Mouse (Mus musculus) hindbrain, embryonic 14.5 days (tissue): ENCODE data around the gene Gm11733. TPM values are rescaled to one million over a fixed set of nuclear protein-coding genes. Genes with fewer than 3 reads are reported as not detected.
"Not testable (repeated sequence)": the region's sequence is repeated elsewhere in the genome, so short reads cannot be mapped to it uniquely, and the experiment has no call there.

Experiments used
- ATAC-seq: fragments of 200-750 bp; cut with Nextera tagmentation; 2 replicates; pipeline ENCODE4 v1.8.0; 2017; ENCODE audit warnings: moderate number of reproducible peaks, mild to moderate bottlenecking, moderate TSS enrichment, moderate library complexity; ENCODE audit not compliant: low FRiP score
- DNase-seq: peaks from one replicate; pipeline ENCODE4 v3.0.0-alpha.2; 2015; ENCODE audit warnings: low spot score
- H3K27ac ChIP-seq: fragments of 300-500 bp; sonication (generic); 2 replicates; pipeline ENCODE4 v1.5.1; 2014; ENCODE audit warnings: mild to moderate bottlenecking, moderate library complexity
- H3K27me3 ChIP-seq: fragments of 300-500 bp; sonication (generic); 2 replicates; pipeline ENCODE4 v1.6.1; 2014; ENCODE audit warnings: mild to moderate bottlenecking, low read length, mixed read lengths; ENCODE audit not compliant: control insufficient read depth, insufficient read depth
- H3K36me3 ChIP-seq: fragments of 300-500 bp; sonication (generic); replicated peaks from 2 replicates; pipeline ENCODE4 v1.6.1; 2014; ENCODE audit not compliant: control insufficient read depth, insufficient read depth
- H3K4me1 ChIP-seq: fragments of 300-500 bp; sonication (generic); replicated peaks from 2 replicates; pipeline ENCODE4 v1.6.1; 2014; ENCODE audit warnings: antibody characterized with exemption, low read length, mixed read lengths; ENCODE audit not compliant: control insufficient read depth, insufficient read depth
- H3K4me2 ChIP-seq: fragments of 300-500 bp; sonication (generic); replicated peaks from 2 replicates; pipeline ENCODE4 v1.6.1; 2014; ENCODE audit warnings: mild to moderate bottlenecking, moderate library complexity
- H3K4me3 ChIP-seq: fragments of 300-500 bp; sonication (generic); replicated peaks from 2 replicates; pipeline ENCODE4 v1.5.1; 2014; ENCODE audit warnings: mild to moderate bottlenecking, low read length
- H3K9ac ChIP-seq: fragments of 300-500 bp; sonication (generic); 2 replicates; pipeline ENCODE4 v1.6.1; 2014
- H3K9me3 ChIP-seq: fragments of 300-500 bp; sonication (generic); 2 replicates; pipeline ENCODE4 v1.6.1; 2016; ENCODE audit warnings: low read length; ENCODE audit not compliant: control insufficient read depth
- whole genome bisulfite sequencing: fragments of 180-500 bp; shearing (Covaris S2); extraction: QIAGEN DNeasy Blood & Tissue Kit; methylation state at CpG from one replicate; pipeline ENCODE4 v1.1.7; 2014; 5-methylcytosine and 5-hydroxymethylcytosine counted together
- polyA plus RNA-seq: library from polyadenylated mRNA; unstranded; fragments of >200 nt; fragmentation: Nextera tagmentation; extraction: Ambion mirVana; gene quantifications from 2 replicates; pipeline ENCODE4 v1.2.1, GENCODE M21; 2014

Gm11733 gene
- polyA plus RNA-seq, 1 experiment from 2014 or later = not detected

- H3K4me3 ChIP-seq = no peak overlapping the region
- H3K9me3 ChIP-seq = no peaks in the 10 kb centered on the region
- no peaks in the 10 kb centered on the region for H3K36me3 ChIP-seq
- WGBS = 4% methylated on average over 16 of the region's 16 CpGs
- no peaks in the 10 kb centered on the region for H3K27me3 ChIP-seq
- peak overlapping the region; percentile 10; the same call in 1 of the 2 replicates for H3K4me2 ChIP-seq
- H3K9ac ChIP-seq = peak overlapping the region; percentile 53
- H3K4me1 ChIP-seq = peaks cover 54% of the 10 kb centered on the region
- ATAC-seq = peak; percentile 66; the same call in 1 of the 2 replicates
- DNase-seq = peak; percentile 61
- peak overlapping the region; percentile 85 for H3K27ac ChIP-seq
Observed at GRCm38 (mm10) chr11:117462202-117462864, 21.8 kb upstream of the Gm11733 start.

- Histone ChIP-seq H3K4me1 (peaks cover 57% of the 10 kb centered on the region), H3K9ac (peak overlapping the region; percentile 53), H3K27ac (peak overlapping the region; percentile 85)
- DNase-seq, H3K4me2 ChIP-seq, ATAC-seq, H3K36me3 ChIP-seq, H3K9me3 ChIP-seq, H3K27me3 ChIP-seq, H3K4me3 ChIP-seq: not testable (repeated sequence)
- WGBS = 83% methylated on average over 4 of the region's 4 CpGs
Observed at GRCm38 (mm10) chr11:117463416-117463815, 20.8 kb upstream of the Gm11733 start.

- Histone ChIP-seq H3K27me3 (no peaks in the 10 kb centered on the region), H3K9me3 (no peaks in the 10 kb centered on the region), H3K4me2 (no peak overlapping the region), H3K36me3 (no peaks in the 10 kb centered on the region), H3K27ac (peak overlapping the region; percentile 24; the same call in 1 of the 2 replicates), H3K4me1 (peaks cover 65% of the 10 kb centered on the region), H3K9ac (no peak overlapping the region), H3K4me3 (no peak overlapping the region)
- 25% methylated on average over 5 of the region's 5 CpGs for WGBS
- DNase-seq (no peak), ATAC-seq (no peak)
Observed at GRCm38 (mm10) chr11:117466292-117466691, 17.9 kb upstream of the Gm11733 start.

- no peak overlapping the region for H3K27ac ChIP-seq
- DNase-seq = no peak
- ATAC-seq = no peak
- 86% methylated on average over 7 of the region's 7 CpGs for WGBS
- H3K9me3 ChIP-seq = no peaks in the 10 kb centered on the region
- no peaks in the 10 kb centered on the region for H3K27me3 ChIP-seq
- H3K9ac ChIP-seq = no peak overlapping the region
- H3K36me3 ChIP-seq = no peaks in the 10 kb centered on the region
- H3K4me1 ChIP-seq = peaks cover 60% of the 10 kb centered on the region
- H3K4me3 ChIP-seq = no peak overlapping the region
- no peak overlapping the region for H3K4me2 ChIP-seq
Observed at GRCm38 (mm10) chr11:117466911-117467310, 17.3 kb upstream of the Gm11733 start.

GRCm38 (mm10) chr11:117468585-117469363, 15.4 kb upstream of the Gm11733 start:
- Histone ChIP-seq H3K27ac (peak overlapping the region; percentile 58), H3K9me3 (no peaks in the 10 kb centered on the region), H3K4me3 (no peak overlapping the region), H3K27me3 (no peaks in the 10 kb centered on the region), H3K4me2 (no peak overlapping the region), H3K9ac (no peak overlapping the region), H3K4me1 (peaks cover 51% of the 10 kb centered on the region), H3K36me3 (no peaks in the 10 kb centered on the region)
- 47% methylated on average over 6 of the region's 6 CpGs for WGBS
- no peak for DNase-seq
- no peak for ATAC-seq

GRCm38 (mm10) chr11:117469724-117470123, 14.4 kb upstream of the Gm11733 start:
- no peaks in the 10 kb centered on the region for H3K9me3 ChIP-seq
- no peaks in the 10 kb centered on the region for H3K27me3 ChIP-seq
- H3K4me1 ChIP-seq = peaks cover 45% of the 10 kb centered on the region
- WGBS = 33% methylated on average over 5 of the region's 5 CpGs
- no peak for ATAC-seq
- no peak for DNase-seq
- H3K4me3 ChIP-seq = no peak overlapping the region
- peak overlapping the region; percentile 58; the same call in 1 of the 2 replicates for H3K27ac ChIP-seq
- no peaks in the 10 kb centered on the region for H3K36me3 ChIP-seq
- H3K9ac ChIP-seq = no peak overlapping the region
- H3K4me2 ChIP-seq = no peak overlapping the region

- Histone ChIP-seq H3K36me3 (no peaks in the 10 kb centered on the region), H3K4me1 (peaks cover 36% of the 10 kb centered on the region), H3K4me2 (no peak overlapping the region), H3K27ac (no peak overlapping the region), H3K9ac (no peak overlapping the region), H3K9me3 (no peaks in the 10 kb centered on the region), H3K4me3 (no peak overlapping the region), H3K27me3 (no peaks in the 10 kb centered on the region)
- ATAC-seq (no peak), DNase-seq (no peak)
- WGBS = 92% methylated on average over 12 of the region's 12 CpGs
Observed at GRCm38 (mm10) chr11:117470586-117471195, 13.5 kb upstream of the Gm11733 start.

GRCm38 (mm10) chr11:117471625-117472283, 12.4 kb upstream of the Gm11733 start:
- 38% methylated on average over 14 of the region's 14 CpGs for WGBS

GRCm38 (mm10) chr11:117472885-117473284, 11.3 kb upstream of the Gm11733 start:
- Histone ChIP-seq H3K4me1 (peaks cover 27% of the 10 kb centered on the region), H3K27me3 (no peaks in the 10 kb centered on the region), H3K27ac (no peak overlapping the region), H3K9me3 (no peaks in the 10 kb centered on the region), H3K4me3 (no peak overlapping the region), H3K9ac (0 out of 2 replicates have a peak overlapping the region, but pooled peaks have one; percentile 2), H3K4me2 (no peak overlapping the region), H3K36me3 (no peaks in the 10 kb centered on the region)
- no peak for DNase-seq
- WGBS = 81% methylated on average over 8 of the region's 8 CpGs
- no peak for ATAC-seq

More at GRCm38 (mm10) chr11:117471625-117472283, 12.4 kb upstream of the Gm11733 start:
- DNase-seq (peak; percentile 40), ATAC-seq (no peak)
- Histone ChIP-seq H3K9ac (no peak overlapping the region), H3K4me3 (no peak overlapping the region), H3K27me3 (no peaks in the 10 kb centered on the region), H3K4me1 (peaks cover 27% of the 10 kb centered on the region), H3K27ac (no peak overlapping the region), H3K4me2 (no peak overlapping the region), H3K36me3 (no peaks in the 10 kb centered on the region), H3K9me3 (no peaks in the 10 kb centered on the region)
